Mouse (Mus musculus): ENCODE data around the gene Abcb9. TPM values are rescaled to one million over a fixed set of nuclear protein-coding genes. Genes with fewer than 3 reads are reported as not detected.
A peak's percentile ranks its signal among the peaks of the same experiment; 100 is the strongest.

Gene Abcb9
- total RNA-seq, 4 experiments from 2014 or later: 54.5 to 61.4 (median 56.3) TPM

GRCm38 (mm10) chr5:124034471-124034870, 61.1 kb downstream of the Abcb9 start:
- DNase-seq (ENCODE audit: low spot score in 2 of 2): no peak

- peak; percentile 84 to 85 for DNase-seq (ENCODE audit: low spot score in 2 of 2)
Measured at GRCm38 (mm10) chr5:124032001-124032508, 63.5 kb downstream of the Abcb9 start, which contains the start of gene Vps37b. Gene Vps37b (minus strand): TSS chr5:124032270.

- DNase-seq (ENCODE audit: low spot score in 2 of 2): no peak
Measured at GRCm38 (mm10) chr5:124031068-124031955, 64.3 kb downstream of the Abcb9 start.

GRCm38 (mm10) chr5:124030386-124031067, 65.1 kb downstream of the Abcb9 start:
- DNase-seq (ENCODE audit: low spot score in 2 of 2): no peak

GRCm38 (mm10) chr5:124029220-124030035, 66.2 kb downstream of the Abcb9 start:
- DNase-seq (ENCODE audit: low spot score in 2 of 2): no peak

- no peak for DNase-seq (ENCODE audit: low spot score in 2 of 2)
Measured at GRCm38 (mm10) chr5:124028680-124029079, 66.9 kb downstream of the Abcb9 start.

GRCm38 (mm10) chr5:124027702-124028470, 67.7 kb downstream of the Abcb9 start:
- no peak for DNase-seq (ENCODE audit: low spot score in 2 of 2)

- DNase-seq (ENCODE audit: low spot score in 2 of 2): no peak
Measured at GRCm38 (mm10) chr5:124026568-124026967, 69.0 kb downstream of the Abcb9 start.

- DNase-seq (ENCODE audit: low spot score in 2 of 2): no peak
Measured at GRCm38 (mm10) chr5:124025587-124026441, 69.8 kb downstream of the Abcb9 start.

GRCm38 (mm10) chr5:124025146-124025545, 70.5 kb downstream of the Abcb9 start:
- no peak for DNase-seq (ENCODE audit: low spot score in 2 of 2)

GRCm38 (mm10) chr5:124024677-124025076, 70.9 kb downstream of the Abcb9 start:
- DNase-seq (ENCODE audit: low spot score in 2 of 2): no peak

- no peak for DNase-seq (ENCODE audit: low spot score in 2 of 2)
Measured at GRCm38 (mm10) chr5:124022365-124022764, 73.2 kb downstream of the Abcb9 start.

- no peak for DNase-seq (ENCODE audit: low spot score in 2 of 2)
Measured at GRCm38 (mm10) chr5:124021701-124022100, 73.9 kb downstream of the Abcb9 start.

GRCm38 (mm10) chr5:124021148-124021547, 74.5 kb downstream of the Abcb9 start:
- no peak for DNase-seq (ENCODE audit: low spot score in 2 of 2)

GRCm38 (mm10) chr5:124019348-124020216, 76.0 kb downstream of the Abcb9 start:
- peak; percentile 64 to 92 for DNase-seq (ENCODE audit: low spot score in 2 of 2)

- DNase-seq (ENCODE audit: low spot score in 2 of 2): no peak
Measured at GRCm38 (mm10) chr5:124018651-124019050, 76.9 kb downstream of the Abcb9 start.

- no peak for DNase-seq (ENCODE audit: low spot score in 2 of 2)
Measured at GRCm38 (mm10) chr5:124017941-124018340, 77.7 kb downstream of the Abcb9 start.

GRCm38 (mm10) chr5:124016291-124016821, 79.2 kb downstream of the Abcb9 start:
- DNase-seq (ENCODE audit: low spot score in 2 of 2): no peak

Measured in left cerebral cortex, adult 8-10 months (tissue).